Mouse (Mus musculus): ENCODE results near the gene Galnt15.

The Galnt15 gene

GRCm38 (mm10) chr14:32095646-32096045 lies 66.9 kb downstream of the Galnt15 start:
- TF ChIP-seq GATA4 (IDR thresholded peaks at IDR 0.05; ENCODE audit: insufficient replicate concordance, low read length) = no peak

GRCm38 (mm10) chr14:32096740-32097139 lies 68.0 kb downstream of the Galnt15 start:
- TF ChIP-seq GATA4 (IDR thresholded peaks at IDR 0.05; ENCODE audit: insufficient replicate concordance, low read length) = no peak

GRCm38 (mm10) chr14:32097691-32098090 lies 68.9 kb downstream of the Galnt15 start:
- TF ChIP-seq GATA4 (IDR thresholded peaks at IDR 0.05; ENCODE audit: insufficient replicate concordance, low read length) = no peak

GRCm38 (mm10) chr14:32098951-32099350 lies 70.2 kb downstream of the Galnt15 start:
- TF ChIP-seq GATA4 (IDR thresholded peaks at IDR 0.05; ENCODE audit: insufficient replicate concordance, low read length) = no peak

- TF ChIP-seq GATA4 (IDR thresholded peaks at IDR 0.05; ENCODE audit: insufficient replicate concordance, low read length) = no peak
Measured at GRCm38 (mm10) chr14:32103556-32103955, 74.8 kb downstream of the Galnt15 start.

GRCm38 (mm10) chr14:32105663-32106062 lies 76.9 kb downstream of the Galnt15 start:
- TF ChIP-seq GATA4 (IDR thresholded peaks at IDR 0.05; ENCODE audit: insufficient replicate concordance, low read length) = no peak

- TF ChIP-seq GATA4 (IDR thresholded peaks at IDR 0.05; ENCODE audit: insufficient replicate concordance, low read length) = no peak
Measured at GRCm38 (mm10) chr14:32106911-32107310, 78.1 kb downstream of the Galnt15 start.
